Mouse (Mus musculus) ES-E14 (cell line): ENCODE data around the gene Fbxw5. TPM values are rescaled to one million over a fixed set of nuclear protein-coding genes. Genes with fewer than 3 reads are reported as not detected.

Experiments
- DNase-seq: peaks from one replicate; pipeline ENCODE4 v3.0.0-alpha.2; 2013; ENCODE audit warnings: low read depth, low spot score
- H3K27ac ChIP-seq: 2 replicates; pipeline ENCODE4 v1.5.1; 2012; ENCODE audit warnings: low read depth, mild to moderate bottlenecking, low read length, moderate library complexity, mixed read lengths; ENCODE audit not compliant: poor library complexity, insufficient read depth, severe bottlenecking
- H3K36me3 ChIP-seq: 2 replicates; pipeline ENCODE4 v1.6.1; 2012; ENCODE audit warnings: mild to moderate bottlenecking, low read length, moderate library complexity, mixed read lengths; ENCODE audit not compliant: control insufficient read depth, poor library complexity, insufficient read depth, severe bottlenecking
- H3K4me1 ChIP-seq, 2 experiments: fragments of 150-350 bp in 1 of 2; sonication (generic) in 1 of 2; 2 replicates each; pipeline ENCODE4 v1.6.1; 2012; ENCODE audit warnings: low read length in 2 of 2, mild to moderate bottlenecking in 1 of 2, mixed read lengths in 1 of 2; ENCODE audit not compliant: control insufficient read depth in 2 of 2, insufficient read depth in 2 of 2, poor library complexity in 1 of 2
- H3K4me3 ChIP-seq, 2 experiments: fragments of 150-350 bp in 1 of 2; sonication (generic) in 1 of 2; 2 replicates each; pipeline ENCODE4 v1.5.1; 2012; ENCODE audit warnings: low read length in 2 of 2, low read depth in 1 of 2, mild to moderate bottlenecking in 1 of 2, mixed read lengths in 1 of 2; ENCODE audit not compliant: insufficient read depth in 1 of 2, poor library complexity in 1 of 2, severe bottlenecking in 1 of 2
- H3K9ac ChIP-seq: 2 replicates; pipeline ENCODE4 v1.6.1; 2012; ENCODE audit warnings: low read depth, mild to moderate bottlenecking, low read length, mixed read lengths; ENCODE audit not compliant: poor library complexity, insufficient read depth, severe bottlenecking
- H3K9me3 ChIP-seq: fragments of 150-350 bp; sonication (generic); 2 replicates; pipeline ENCODE4 v1.6.1; 2012; ENCODE audit warnings: low read depth, mild to moderate bottlenecking, low read length; ENCODE audit not compliant: control insufficient read depth, insufficient read depth
- CHD2 ChIP-seq: IDR thresholded peaks from 2 replicates; pipeline ENCODE4 v1.6.1; 2014; ENCODE audit warnings: mild to moderate bottlenecking, low read depth, low read length, inconsistent platforms
- HCFC1 ChIP-seq: IDR thresholded peaks from 2 replicates; pipeline ENCODE4 v1.6.1; 2012; ENCODE audit warnings: low read length, inconsistent platforms, borderline replicate concordance; ENCODE audit not compliant: insufficient read depth
- MAFK ChIP-seq: IDR thresholded peaks from 2 replicates; pipeline ENCODE4 v1.6.1; 2014; ENCODE audit warnings: mild to moderate bottlenecking, low read depth, low read length, inconsistent platforms; ENCODE audit not compliant: insufficient read depth
- ZC3H11A ChIP-seq: IDR thresholded peaks from 2 replicates; pipeline ENCODE4 v1.6.1; 2012; ENCODE audit warnings: low read depth, mild to moderate bottlenecking, inconsistent platforms, low read length, borderline replicate concordance
- ZNF384 ChIP-seq: IDR thresholded peaks from 2 replicates; pipeline ENCODE4 v1.6.1; 2012; ENCODE audit warnings: low read depth, low read length, inconsistent platforms
- in situ Hi-C, 2 experiments: fragments of 600-800 bp; cut with MboI; formaldehyde crosslinking; loops; one replicate each; pipeline ENCODE4 v1.15.1; 2025; ENCODE audit warnings: low sequenced_read_pairs in 2 of 2, inconsistent platforms in 1 of 2; ENCODE audit not compliant: unreplicated experiment in 2 of 2
- total RNA-seq: library from RNA; depleted of rRNA; stranded (reverse); fragments of 300-350 nt; gene quantifications from 2 replicates; pipeline ENCODE4 v1.2.3, GENCODE M21; 2012

Gene Fbxw5
- total RNA-seq, 1 experiment, result 24.5 TPM

GRCm38 (mm10) chr2:25461407-25461806 lies 39.1 kb upstream of the Fbxw5 start:
- no peak overlapping the region for H3K9ac ChIP-seq

GRCm38 (mm10) chr2:25463630-25464029 lies 36.9 kb upstream of the Fbxw5 start:
- no peak overlapping the region for H3K27ac ChIP-seq
- DNase-seq, result no peak
- H3K9ac ChIP-seq, result no peak overlapping the region
- no peaks in the 10 kb centered on the region for H3K9me3 ChIP-seq
- H3K4me3 ChIP-seq, result no peak overlapping the region
- in situ Hi-C loops, result no loop called here
- TF ChIP-seq ZNF384 (no peak), CHD2 (no peak), HCFC1 (no peak), ZC3H11A (no peak), MAFK (no peak)
- H3K4me1 ChIP-seq, result peaks cover 0 to 3% of the 10 kb centered on the region in 2 experiments; a peak in 1 of 4 replicates
- H3K36me3 ChIP-seq, result no peaks in the 10 kb centered on the region

More at GRCm38 (mm10) chr2:25461407-25461806, 39.1 kb upstream of the Fbxw5 start:
- DNase-seq, result no peak
- H3K9me3 ChIP-seq, result no peaks in the 10 kb centered on the region
- H3K27ac ChIP-seq, result no peak overlapping the region
- in situ Hi-C loops, result no loop called here
- H3K4me3 ChIP-seq, result peak overlapping the region; percentile 9 to 68; a peak in 2 of 4 replicates
- H3K4me1 ChIP-seq, result peaks cover 0 to 7% of the 10 kb centered on the region in 2 experiments; a peak in 1 of 4 replicates
- TF ChIP-seq CHD2 (no peak), MAFK (no peak), ZNF384 (no peak), HCFC1 (no peak), ZC3H11A (no peak)
- no peaks in the 10 kb centered on the region for H3K36me3 ChIP-seq

GRCm38 (mm10) chr2:25465256-25465655 lies 35.3 kb upstream of the Fbxw5 start:
- no peaks in the 10 kb centered on the region for H3K36me3 ChIP-seq
- H3K9me3 ChIP-seq, result no peaks in the 10 kb centered on the region
- no peak overlapping the region for H3K9ac ChIP-seq
- peaks cover 0 to 3% of the 10 kb centered on the region in 2 experiments; a peak in 1 of 4 replicates for H3K4me1 ChIP-seq
- DNase-seq, result no peak
- TF ChIP-seq MAFK (no peak), ZNF384 (no peak), ZC3H11A (no peak), HCFC1 (no peak), CHD2 (no peak)
- no peak overlapping the region for H3K27ac ChIP-seq
- no peak overlapping the region for H3K4me3 ChIP-seq
- in situ Hi-C loops, result no loop called here

GRCm38 (mm10) chr2:25465816-25466635 lies 34.5 kb upstream of the Fbxw5 start:
- H3K9ac ChIP-seq, result no peak overlapping the region
- H3K9me3 ChIP-seq, result no peaks in the 10 kb centered on the region
- no peaks in the 10 kb centered on the region for H3K36me3 ChIP-seq
- TF ChIP-seq HCFC1 (no peak), ZC3H11A (no peak), CHD2 (no peak), MAFK (no peak), ZNF384 (no peak)
- no peak overlapping the region for H3K4me3 ChIP-seq
- peaks cover 0 to 3% of the 10 kb centered on the region in 2 experiments; a peak in 1 of 4 replicates for H3K4me1 ChIP-seq
- in situ Hi-C loops, result no loop called here
- no peak for DNase-seq
- no peak overlapping the region for H3K27ac ChIP-seq
